Mouse (Mus musculus) thymus, postnatal 0 days (tissue): ENCODE results near the gene Was. TPM values are rescaled to one million over a fixed set of nuclear protein-coding genes. Genes with fewer than 3 reads are reported as not detected.
"Not testable (repeated sequence)": the region's sequence is repeated elsewhere in the genome, so short reads cannot be mapped to it uniquely, and the experiment has no call there.

Experiments
- DNase-seq: peaks from one replicate; pipeline ENCODE4 v3.0.0-alpha.2; 2015; ENCODE audit warnings: low spot score
- polyA plus RNA-seq: library from polyadenylated mRNA; unstranded; fragments of >200 nt; fragmentation: Nextera tagmentation; extraction: Ambion mirVana; gene quantifications from 2 replicates; pipeline ENCODE4 v1.2.1, GENCODE M21; 2015

Was gene
- polyA plus RNA-seq: 13.7 and 18.2 TPM in 2 replicates

DNA sequence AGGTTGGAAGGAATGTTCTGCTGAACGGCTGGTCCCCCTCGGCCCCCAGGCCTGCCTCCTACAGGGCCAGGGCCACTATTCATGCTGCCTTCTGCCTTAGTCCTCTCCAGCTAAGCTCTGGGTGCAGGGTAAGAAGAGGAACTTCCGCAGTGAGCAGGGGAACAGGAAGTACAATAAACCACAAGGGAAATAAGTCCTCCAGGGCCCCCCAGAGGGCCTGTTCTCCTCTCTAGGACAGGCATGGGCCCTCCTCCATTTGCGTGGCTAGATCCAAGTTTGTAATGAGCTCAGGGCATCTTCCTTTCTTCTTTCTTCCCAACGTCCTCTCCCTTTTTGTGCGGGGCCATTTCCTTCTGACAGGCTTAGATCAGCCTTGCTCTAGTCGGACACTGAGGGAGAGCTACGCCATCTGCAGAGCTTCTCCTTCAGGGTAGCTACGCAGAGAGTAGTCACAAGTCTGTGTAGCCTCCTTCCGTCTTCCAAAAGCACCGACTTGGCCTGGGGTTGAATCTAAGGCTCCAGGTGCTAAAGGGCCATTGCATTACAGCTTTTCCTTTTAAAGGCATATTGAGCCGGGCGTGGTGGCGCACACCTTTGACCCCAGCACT, at the start of gene Was:
Was (minus strand) TSS at position 153 of the 608 bp plus-strand sequence.
- peak; percentile 73 for DNase-seq

DNA sequence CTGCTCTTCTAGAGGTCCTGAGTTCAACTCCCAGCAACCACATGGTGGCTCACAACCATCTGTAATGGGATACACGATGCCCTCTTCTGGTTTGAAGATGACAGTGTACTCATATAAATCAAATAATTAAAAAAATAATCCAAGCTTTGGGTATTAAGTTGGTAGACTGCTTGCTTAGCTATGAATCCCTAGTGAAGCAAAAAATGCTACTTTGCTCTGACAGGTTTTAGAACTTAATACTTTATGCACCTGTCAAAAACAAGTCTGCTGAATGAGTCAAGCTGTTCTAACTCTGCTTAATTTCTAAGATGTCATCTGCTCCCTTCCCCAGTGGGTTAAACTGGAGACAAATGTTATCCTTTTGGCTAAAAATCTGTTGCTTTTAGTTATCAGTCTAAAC, 49.2 kb upstream of the Was start:
- DNase-seq: no peak

DNA sequence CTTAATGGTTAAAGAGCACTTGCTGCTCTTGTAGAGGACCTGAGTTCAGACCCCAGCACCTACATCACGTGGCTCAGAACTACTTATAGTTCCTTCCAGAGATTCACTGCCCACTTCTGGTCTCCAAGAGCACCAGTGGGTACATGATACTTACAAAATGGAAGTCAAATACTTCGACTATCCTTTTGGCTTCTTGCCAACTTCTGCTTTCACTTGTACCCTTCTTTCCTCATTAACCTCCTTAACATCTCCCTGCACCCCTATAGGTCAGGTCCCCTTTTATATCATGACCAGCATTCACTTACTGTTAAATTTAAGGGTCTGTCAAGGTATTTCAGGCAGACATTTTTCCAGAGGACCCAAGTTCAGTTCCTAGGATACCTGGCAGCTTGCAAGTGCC, 45.6 kb upstream of the Was start:
- DNase-seq: no peak

DNA sequence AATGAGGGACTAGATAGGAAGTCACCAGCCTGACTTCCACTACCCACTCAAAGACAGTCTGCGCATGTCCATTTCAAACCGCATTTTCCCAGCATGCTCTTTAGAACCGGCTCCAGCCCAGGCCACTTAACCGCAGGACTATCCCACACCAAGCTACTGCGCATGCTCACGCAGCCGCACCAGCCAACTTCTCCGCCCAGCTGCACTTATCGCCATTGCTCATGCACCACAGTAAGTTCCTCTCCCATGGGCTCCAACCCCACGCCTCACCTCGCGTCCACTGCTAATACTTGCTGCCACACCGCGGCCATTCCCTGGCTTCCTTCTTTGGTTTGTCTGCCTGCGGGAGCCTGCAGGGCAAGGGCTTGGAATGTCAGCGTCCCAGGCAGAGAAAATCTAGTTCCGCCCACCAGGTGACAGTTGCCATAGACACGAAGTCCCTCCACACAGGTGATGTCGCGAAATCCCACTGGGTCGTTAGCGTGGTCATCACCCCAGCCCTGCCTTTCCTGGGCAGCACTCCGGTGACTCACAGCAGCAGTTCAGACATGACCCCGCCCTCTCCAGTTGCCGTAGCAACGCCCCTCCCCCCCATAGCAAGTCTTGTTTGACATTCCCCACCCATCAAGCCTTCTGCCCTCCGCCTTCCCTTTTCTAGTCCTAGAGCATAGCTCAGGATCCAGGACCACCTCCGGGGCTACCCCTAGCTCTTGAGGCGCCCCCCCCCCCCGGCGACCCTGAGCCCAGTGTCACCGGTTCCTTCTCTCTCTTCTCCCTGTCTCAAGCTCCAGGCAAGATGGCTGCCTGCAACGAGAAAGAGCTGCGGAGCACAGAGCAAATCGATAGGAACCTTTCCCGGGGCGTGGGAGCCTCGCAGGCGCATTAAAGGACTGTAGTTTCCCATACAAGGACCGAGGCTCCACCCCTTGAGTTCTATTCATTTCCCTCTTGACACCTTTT, 42.0 kb upstream of the Was start, which contains the start of gene Wdr13:
Wdr13 (minus strand) TSS at position 876 of the 960 bp plus-strand sequence.
- peak; percentile 88 for DNase-seq

DNA sequence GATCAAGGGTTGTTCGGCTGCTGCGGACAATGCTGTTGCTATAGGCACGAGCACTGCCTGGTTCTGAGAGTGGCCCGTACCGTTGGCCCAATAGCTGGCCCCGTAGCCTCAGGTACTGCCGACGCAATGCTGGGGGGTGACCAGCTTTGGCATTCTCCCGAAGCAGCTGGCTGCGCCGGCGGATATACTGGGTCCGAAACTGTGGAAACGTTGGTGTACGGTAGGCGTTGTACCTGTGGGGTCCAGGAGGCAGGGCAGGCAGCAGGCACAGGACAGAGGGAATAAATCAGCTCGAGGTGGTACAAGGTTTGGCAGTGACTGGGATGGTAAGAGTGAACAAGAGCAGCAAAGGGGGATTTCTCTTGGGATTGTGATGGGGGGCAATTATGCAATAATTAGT, 41.1 kb upstream of the Was start:
- no peak for DNase-seq

DNA sequence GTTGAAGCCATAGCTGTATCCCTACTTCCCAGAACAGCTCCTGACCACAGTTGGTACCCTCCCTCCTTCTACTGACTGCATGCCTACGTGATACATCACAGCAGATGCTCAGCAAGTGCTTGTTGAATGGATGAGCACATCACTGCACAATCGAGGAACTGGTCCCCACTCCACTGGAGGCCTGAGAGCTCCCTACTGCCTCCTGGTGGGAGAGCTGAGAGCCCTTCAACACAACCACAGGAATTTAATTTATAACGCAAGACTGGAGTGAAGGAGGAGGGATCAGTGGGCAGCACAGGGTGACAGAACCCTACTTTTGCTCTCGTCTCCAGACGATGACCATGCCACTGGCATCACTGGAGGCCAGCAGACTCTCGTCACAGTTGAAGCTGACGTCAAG, 34.9 kb upstream of the Was start:
- DNase-seq: peak; percentile 21

DNA sequence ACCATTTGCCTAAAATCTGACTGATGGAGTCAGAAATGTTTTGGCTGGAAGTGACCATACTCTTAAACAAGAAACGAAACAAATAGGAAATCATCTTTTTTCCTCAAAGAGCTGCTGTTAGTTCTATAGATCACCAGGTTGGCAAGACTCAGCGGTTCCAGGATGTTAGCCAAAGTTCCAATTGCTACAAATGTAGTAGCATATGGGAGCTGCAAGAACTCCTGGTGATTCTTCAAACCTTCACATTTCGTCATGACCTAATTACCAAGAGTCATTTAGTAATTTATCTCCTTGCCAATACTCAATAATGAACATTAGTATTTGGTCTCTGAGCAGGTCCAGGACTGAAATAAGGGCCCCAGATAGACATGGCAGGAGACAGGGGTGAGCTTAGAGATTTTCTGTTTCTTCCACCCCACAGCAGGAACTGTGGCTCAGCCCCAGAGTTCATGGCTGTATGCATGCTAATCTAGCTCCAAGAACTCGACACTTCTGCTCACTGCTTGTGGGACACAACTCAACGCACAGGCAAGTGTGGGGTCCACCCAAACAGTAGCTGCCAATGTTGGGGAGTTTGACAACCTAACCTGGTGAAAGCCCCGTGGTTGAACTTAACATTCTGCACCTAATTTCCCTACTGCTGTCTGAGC, 33.6 kb upstream of the Was start:
- no peak for DNase-seq

DNA sequence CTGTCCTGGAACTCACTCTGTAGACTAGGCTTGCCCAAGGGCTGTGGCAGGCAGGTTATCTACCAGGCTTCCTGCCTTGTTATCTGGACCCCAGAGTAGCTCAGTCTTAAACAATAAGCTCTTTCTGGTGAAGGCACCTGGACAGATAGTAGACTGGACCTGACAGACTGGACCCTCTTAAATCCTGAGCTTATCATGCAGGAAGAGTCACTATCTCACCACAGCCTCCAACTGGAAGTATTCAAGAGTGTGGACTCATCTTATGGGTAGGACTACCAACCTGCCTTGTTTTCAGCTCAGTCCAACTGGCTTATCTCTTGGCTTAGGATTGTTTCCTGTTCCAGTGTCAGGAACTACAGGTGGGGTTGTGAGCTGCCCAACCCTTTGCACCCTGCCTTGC, 27.0 kb upstream of the Was start:
- no peak for DNase-seq

DNA sequence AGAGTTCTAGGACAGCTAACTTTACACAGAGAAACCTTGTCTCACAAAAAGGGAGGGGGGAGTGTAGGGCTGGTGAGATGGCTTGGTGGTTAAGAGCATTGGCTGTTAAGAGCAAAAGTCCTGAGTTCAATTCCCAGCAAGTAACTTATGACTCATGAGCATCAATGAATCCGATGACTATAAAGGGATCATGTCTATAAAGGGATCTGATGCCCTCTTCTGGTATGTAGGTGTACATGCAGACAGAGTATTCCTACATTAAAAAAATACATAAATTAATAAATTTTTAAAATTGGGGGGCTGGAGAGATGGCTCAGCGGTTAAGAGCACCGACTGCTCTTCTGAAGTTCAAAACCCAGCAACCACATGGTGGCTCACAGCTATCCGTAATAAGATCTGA, 25.0 kb upstream of the Was start:
- DNase-seq: no peak

DNA sequence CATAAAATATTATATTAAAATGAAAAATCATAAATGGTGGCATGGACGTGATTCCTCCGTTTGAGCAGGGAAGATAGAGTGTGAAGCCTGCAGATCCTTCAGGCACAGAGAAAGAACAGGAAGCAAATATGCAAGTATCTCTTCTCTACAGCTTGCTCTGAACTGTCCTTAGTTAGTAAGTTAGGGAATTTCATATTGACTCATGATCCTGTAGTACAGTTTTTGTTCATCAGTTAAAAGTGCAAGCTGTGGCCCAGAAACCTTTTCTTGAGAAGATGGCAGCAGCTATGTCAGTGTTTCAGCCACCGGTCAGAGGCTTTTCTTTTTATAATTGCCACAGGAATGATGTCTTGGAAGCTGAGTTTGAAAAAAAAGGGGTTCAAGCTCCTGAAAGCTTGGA, 14.7 kb upstream of the Was start:
- DNase-seq: no peak

DNA sequence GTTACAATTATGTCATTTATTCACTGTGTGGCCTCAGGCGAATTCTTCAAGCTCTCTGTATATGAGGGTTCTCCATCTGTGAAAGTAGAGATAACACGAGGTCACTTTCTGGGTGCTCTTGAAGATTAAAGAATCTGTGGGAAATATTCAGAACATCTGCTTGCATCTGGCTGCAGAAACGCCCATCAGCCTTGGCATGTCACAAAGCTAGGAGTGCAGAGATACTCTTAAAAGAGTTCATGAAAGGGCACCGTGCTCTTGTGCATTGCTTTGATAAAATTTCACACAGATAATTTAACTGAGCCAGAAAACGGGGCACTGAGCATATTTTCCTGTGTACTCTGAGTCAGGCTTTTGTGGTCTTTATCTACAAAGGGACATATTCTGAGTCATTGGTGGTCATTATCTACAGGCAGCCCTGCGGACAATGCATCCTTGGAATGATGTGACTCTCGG, 11.9 kb upstream of the Was start:
- DNase-seq: no peak

DNA sequence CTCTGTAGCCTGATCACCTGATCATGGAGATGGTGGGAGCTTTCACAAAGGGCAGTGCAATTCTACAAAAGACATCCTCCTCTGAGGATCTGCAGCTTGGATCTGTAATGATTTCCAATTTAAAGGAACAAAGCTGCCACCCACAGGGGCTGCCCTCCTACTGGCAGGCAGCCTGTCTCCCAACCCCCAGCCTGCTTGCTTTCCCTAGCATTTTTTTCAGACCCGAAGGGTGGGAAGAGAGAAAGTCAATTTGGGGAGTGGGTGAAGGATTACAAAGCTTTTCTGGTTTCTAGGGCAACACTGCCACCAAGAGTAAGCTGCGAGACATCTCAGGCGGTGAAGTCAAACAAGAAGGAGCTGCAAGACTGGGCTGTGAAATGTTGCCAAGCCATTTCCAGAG, 10.7 kb upstream of the Was start:
- peak; percentile 19 for DNase-seq

DNA sequence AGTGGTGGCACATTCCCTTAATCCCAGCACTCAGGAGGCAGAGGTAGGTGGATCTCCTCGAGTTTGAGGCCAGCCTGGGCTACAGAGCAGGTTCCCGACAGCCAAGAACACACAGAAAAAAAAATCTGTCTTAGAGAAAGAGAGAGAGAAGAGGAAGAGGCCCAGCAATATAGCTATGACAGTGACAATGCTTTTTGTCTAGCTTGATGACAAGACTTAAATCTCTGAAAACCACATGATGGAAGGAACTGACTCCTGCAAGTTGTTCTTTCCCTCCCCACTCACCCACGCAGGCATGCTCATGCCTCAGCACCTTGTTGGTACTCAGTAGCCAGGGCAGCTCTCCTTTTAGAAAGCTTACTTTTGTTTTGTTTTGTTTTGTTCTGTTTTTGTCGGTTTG, 9.1 kb upstream of the Was start:
- no peak for DNase-seq

DNA sequence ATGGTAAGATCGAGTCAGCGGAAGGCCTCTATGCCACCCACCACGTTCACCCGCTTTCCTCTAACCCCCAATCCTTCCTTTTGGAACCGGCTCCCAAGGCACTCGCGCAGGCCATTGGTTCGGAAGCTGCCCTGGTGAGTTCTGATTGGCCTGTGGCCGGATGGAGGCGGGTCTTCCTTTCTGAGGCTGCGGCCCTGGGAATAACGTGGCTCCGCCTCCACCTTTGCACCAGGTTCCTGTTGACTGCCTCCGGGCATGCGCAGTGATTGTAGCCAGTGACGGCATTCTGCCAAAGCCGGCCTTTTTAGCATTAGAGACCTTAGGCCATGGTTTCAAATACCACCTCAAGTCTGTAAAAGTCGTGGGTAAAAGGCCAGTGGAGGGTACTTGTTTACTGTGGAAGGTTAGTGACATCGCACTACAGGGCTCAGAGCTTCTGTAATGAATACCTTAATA, 6.5 kb upstream of the Was start:
- DNase-seq: peak; percentile 95

DNA sequence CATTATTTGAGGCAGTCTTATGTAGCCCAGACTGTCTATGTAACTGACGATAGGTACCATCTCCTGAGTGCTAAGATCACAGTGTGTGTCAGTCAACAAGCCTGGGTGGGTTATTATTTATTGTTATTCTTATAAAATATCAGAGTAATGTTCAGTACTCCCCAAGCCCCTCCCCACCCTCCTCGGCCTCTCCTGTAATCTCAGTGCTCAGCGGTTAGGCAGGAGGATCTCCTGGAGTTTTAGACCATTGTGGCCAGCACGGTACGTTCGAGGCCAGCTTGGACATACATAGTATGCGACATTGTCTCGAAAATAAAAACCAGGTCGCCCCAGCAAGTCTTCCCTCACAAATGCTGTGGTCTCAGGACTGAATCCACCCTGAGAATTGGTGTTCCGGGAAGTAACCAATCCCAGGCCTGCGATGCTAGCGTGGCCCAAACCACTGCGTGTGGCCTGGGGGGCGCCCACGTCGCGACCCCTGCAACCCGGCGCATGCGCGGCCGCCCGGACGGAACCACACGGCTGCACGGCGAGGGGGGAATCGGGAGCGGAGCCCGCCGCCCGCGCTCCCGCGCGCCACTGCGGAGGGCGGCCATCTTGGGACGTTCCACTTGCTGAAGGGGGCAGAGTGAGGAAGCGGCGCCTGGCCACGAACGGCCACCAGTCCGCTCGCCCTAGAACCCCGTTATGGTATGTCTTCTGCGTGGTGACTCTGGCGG, 5.9 kb upstream of the Was start:
- not testable (repeated sequence) for DNase-seq

DNA sequence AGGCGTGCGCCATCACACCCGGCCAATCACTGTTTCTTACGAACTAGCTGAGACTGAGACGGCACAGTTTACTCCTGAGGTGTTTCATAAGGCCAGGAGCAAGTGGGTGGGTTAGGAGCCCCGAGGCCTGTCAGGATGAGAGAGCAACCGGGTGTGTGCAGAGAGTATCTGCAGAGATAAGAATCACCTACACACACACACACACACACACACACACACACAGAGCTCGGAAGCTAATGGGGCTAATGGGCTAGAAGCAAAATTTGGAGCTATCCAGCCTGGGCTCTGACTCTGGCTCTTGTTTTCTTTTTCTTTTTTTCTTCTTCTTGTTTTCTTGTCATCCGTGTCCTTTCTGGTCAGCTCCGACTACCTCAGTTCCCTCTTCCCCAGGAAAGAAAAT, 5.2 kb upstream of the Was start:
- no peak for DNase-seq

DNA sequence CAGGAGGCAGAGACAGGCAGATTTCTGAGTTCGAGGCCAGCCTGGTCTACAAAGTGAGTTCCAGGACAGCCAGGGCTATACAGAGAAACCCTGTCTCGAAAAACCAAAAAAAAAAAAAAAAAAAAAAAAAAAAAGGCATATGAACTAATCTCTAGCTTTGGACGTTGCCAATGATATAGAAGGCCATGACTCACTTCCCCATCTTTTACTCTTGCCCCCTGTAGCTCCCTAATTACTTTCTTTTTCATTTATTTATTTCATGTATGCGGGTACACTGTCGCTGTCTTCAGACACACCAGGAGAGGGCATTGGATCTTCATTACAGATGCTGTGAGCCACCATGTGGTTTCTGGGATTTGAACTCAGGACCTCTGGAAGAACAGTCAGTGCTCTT, 653 bp upstream of the Was start:
- DNase-seq: not testable (repeated sequence)

DNA sequence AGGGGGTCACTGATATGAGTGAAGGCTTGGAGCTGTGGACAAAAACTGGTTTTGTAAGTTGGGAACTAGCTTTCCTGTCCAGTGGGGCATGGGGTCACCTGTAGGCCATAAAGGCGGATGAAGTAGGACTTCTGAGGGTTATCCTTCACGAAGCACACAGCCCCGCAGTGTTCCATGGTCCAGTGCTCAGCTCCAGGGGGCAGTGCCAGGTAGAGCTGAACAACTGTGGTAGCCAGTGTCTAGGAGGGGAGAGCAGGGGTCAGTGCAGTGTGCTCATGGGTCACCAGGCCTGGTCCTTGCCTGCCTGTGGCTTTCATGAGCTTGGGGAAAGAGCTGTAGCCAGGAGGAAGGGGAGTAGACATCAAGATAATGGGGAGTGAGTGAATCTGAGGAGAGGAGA, 552 bp downstream of the Was start:
- DNase-seq: no peak

DNA sequence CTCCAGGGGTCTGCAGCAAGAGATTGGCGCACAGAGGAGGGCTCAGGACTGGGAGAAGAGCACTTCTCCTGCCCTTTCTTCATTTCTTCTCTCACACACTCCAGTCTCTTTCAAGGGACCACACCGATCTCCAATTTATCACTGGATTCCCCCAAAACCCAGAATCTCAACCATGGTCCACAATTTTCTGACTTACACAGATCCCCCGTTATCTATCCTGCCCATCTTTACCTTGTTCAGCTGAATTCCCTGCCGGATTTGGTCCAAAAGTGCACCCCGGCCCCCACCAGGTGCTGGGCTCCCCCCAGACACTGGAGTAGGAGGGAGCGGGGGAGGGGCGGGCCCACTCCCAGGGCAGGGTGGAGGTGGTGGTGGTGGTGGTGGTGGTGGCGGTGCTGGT, 4.7 kb downstream of the Was start:
- no peak for DNase-seq

DNA sequence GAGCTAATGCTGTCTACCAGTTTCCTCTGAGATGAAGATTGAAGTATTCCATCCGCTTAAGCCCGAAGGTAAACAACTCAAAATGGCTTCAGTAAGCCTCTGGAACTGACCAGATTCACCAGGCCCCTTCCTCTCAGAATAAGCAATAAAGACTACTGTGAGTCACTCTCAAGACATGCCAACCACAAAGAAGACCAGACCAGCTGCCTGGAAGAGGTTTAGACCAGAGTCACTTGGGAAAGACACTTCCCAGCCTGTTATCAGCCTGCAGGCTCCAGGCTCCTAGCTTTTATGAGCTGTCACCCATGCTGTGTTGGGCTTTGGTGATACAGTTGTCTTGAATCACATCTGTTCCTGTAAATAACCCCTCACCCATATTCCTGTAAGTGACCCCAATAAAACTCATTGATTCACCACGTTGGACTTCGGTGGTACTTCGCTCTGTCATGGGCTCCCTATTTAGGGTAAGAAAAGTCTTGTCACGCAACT, 5.5 kb downstream of the Was start:
- DNase-seq: no peak

DNA sequence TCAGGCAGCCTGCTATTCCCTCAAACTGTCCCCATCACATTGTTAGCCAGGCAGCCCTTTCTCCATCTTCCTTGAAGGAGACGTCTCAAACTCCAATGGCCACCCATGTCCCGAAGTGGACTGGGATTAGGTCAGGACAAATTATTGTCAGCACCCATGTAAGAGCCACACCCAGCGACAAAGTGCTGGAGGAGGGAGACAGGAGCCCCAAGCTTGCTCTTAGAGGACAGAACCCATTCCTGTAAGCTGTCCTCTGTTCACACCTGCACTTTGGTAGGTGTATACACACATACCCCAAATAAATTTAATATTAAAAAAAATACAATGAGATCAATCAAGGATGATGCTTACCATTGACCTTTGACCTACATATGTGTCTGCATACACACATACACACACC, 15.2 kb downstream of the Was start:
- DNase-seq: no peak
